Mouse (Mus musculus) hindbrain, embryonic 12.5 days (tissue): ENCODE measurements around the gene Gm47429. TPM values are rescaled to one million over a fixed set of nuclear protein-coding genes. Genes with fewer than 3 reads are reported as not detected.
"Not testable (repeated sequence)": the region's sequence is repeated elsewhere in the genome, so short reads cannot be mapped to it uniquely, and the experiment has no call there.

Experiments used
- ATAC-seq: fragments of 200-750 bp; cut with Nextera tagmentation; 2 replicates; pipeline ENCODE4 v1.8.0; 2017; ENCODE audit warnings: moderate TSS enrichment; ENCODE audit not compliant: low FRiP score
- H3K27ac ChIP-seq: fragments of 300-500 bp; sonication (generic); 2 replicates; pipeline ENCODE4 v1.5.1; 2016; ENCODE audit warnings: mild to moderate bottlenecking
- H3K27me3 ChIP-seq: fragments of 300-500 bp; sonication (generic); 2 replicates; pipeline ENCODE4 v1.6.1; 2016; ENCODE audit warnings: mild to moderate bottlenecking
- H3K36me3 ChIP-seq: fragments of 300-500 bp; sonication (generic); 2 replicates; pipeline ENCODE4 v1.6.1; 2016; ENCODE audit warnings: mild to moderate bottlenecking
- H3K4me1 ChIP-seq: fragments of 300-500 bp; sonication (generic); 2 replicates; pipeline ENCODE4 v1.6.1; 2016
- H3K4me2 ChIP-seq: fragments of 300-500 bp; sonication (generic); replicated peaks from 2 replicates; pipeline ENCODE4 v1.6.1; 2016; ENCODE audit warnings: mild to moderate bottlenecking
- H3K4me3 ChIP-seq: fragments of 300-500 bp; sonication (generic); 2 replicates; pipeline ENCODE4 v1.5.1; 2016; ENCODE audit warnings: mild to moderate bottlenecking
- H3K9ac ChIP-seq: fragments of 300-500 bp; sonication (generic); 2 replicates; pipeline ENCODE4 v1.6.1; 2016; ENCODE audit warnings: mild to moderate bottlenecking, moderate library complexity
- H3K9me3 ChIP-seq: fragments of 300-500 bp; sonication (generic); replicated peaks from 2 replicates; pipeline ENCODE4 v1.6.1; 2016; ENCODE audit warnings: mild to moderate bottlenecking
- WGBS: fragments of 180-500 bp; shearing (Covaris S2); methylation state at CpG from one replicate; pipeline ENCODE4 v1.1.7; 2016; 5-methylcytosine and 5-hydroxymethylcytosine counted together
- polyA plus RNA-seq: library from polyadenylated mRNA; unstranded; fragments of >200 nt; fragmentation: Nextera tagmentation; extraction: Ambion mirVana; gene quantifications from 2 replicates; pipeline ENCODE4 v1.2.1, GENCODE M21; 2016

Gene Gm47429
- polyA plus RNA-seq, result not detected in 2 replicates

GRCm38 (mm10) chr13:50443812-50444211 lies at the start of gene Gm47429:
Gene Gm47429, minus strand, starts transcription at chr13:50443912.
- Histone ChIP-seq H3K36me3 (no peaks in the 10 kb centered on the region), H3K4me1 (no peaks in the 10 kb centered on the region), H3K4me2 (no peak within 1 kb of the TSS), H3K27ac (no peak within 1 kb of the TSS), H3K9me3 (no peaks in the 10 kb centered on the region), H3K9ac (no peak within 1 kb of the TSS), H3K4me3 (no peak within 1 kb of the TSS), H3K27me3 (no peaks in the 10 kb centered on the region)
- no peak for ATAC-seq
- WGBS, result 89% methylated on average over 2 of the region's 2 CpGs

- not testable (repeated sequence) for H3K36me3 ChIP-seq, H3K9ac ChIP-seq, ATAC-seq, H3K9me3 ChIP-seq, H3K4me1 ChIP-seq, H3K27ac ChIP-seq, H3K27me3 ChIP-seq, H3K4me3 ChIP-seq, H3K4me2 ChIP-seq
These were observed 44.8 kb upstream of the Gm47429 start for GRCm38 (mm10) chr13:50488510-50488909.

- WGBS, result 85% methylated on average over 4 of the region's 4 CpGs
These were observed 23.3 kb upstream of the Gm47429 start, which contains the start of gene Nutm2 for GRCm38 (mm10) chr13:50467007-50467406. Gene Nutm2, plus strand, starts transcription at chr13:50467307.

GRCm38 (mm10) chr13:50464621-50465562 lies 21.2 kb upstream of the Gm47429 start:
- no peaks in the 10 kb centered on the region for H3K27me3 ChIP-seq
- WGBS, result 47% methylated on average over 27 of the region's 27 CpGs
- H3K36me3 ChIP-seq, result no peaks in the 10 kb centered on the region
- no peaks in the 10 kb centered on the region for H3K9me3 ChIP-seq
- no peak overlapping the region for H3K27ac ChIP-seq
- no peak for ATAC-seq
- H3K9ac ChIP-seq, result peak overlapping the region; percentile 27; the same call in 1 of the 2 replicates
- H3K4me1 ChIP-seq, result no peaks in the 10 kb centered on the region
- H3K4me3 ChIP-seq, result peak overlapping the region; percentile 23
- peak overlapping the region; percentile 42 for H3K4me2 ChIP-seq

More at GRCm38 (mm10) chr13:50467007-50467406, 23.3 kb upstream of the Gm47429 start, which contains the start of gene Nutm2:
- Histone ChIP-seq H3K27ac (no peak within 1 kb of the TSS), H3K4me3 (no peak within 1 kb of the TSS), H3K4me2 (no peak within 1 kb of the TSS), H3K9me3 (no peaks in the 10 kb centered on the region), H3K4me1 (no peaks in the 10 kb centered on the region), H3K27me3 (no peaks in the 10 kb centered on the region), H3K36me3 (no peaks in the 10 kb centered on the region), H3K9ac (no peak within 1 kb of the TSS)
- ATAC-seq, result no peak

- H3K27me3 ChIP-seq, H3K4me1 ChIP-seq, H3K4me3 ChIP-seq, H3K9me3 ChIP-seq, H3K9ac ChIP-seq, H3K36me3 ChIP-seq, ATAC-seq, H3K27ac ChIP-seq, H3K4me2 ChIP-seq: not testable (repeated sequence)
- WGBS, result 68% methylated on average over 2 of the region's 2 CpGs
These were observed 16.7 kb upstream of the Gm47429 start for GRCm38 (mm10) chr13:50460433-50460832.

GRCm38 (mm10) chr13:50453426-50453825 lies 9.7 kb upstream of the Gm47429 start:
- no peak overlapping the region for H3K27ac ChIP-seq
- no peaks in the 10 kb centered on the region for H3K27me3 ChIP-seq
- 39% methylated on average over 4 of the region's 4 CpGs for WGBS
- H3K9me3 ChIP-seq, result no peaks in the 10 kb centered on the region
- no peak overlapping the region for H3K4me3 ChIP-seq
- H3K36me3 ChIP-seq, result no peaks in the 10 kb centered on the region
- H3K4me2 ChIP-seq, result no peak overlapping the region
- no peaks in the 10 kb centered on the region for H3K4me1 ChIP-seq
- H3K9ac ChIP-seq, result no peak overlapping the region
- ATAC-seq, result no peak

GRCm38 (mm10) chr13:50452266-50452665 lies 8.6 kb upstream of the Gm47429 start:
- not testable (repeated sequence) for H3K9ac ChIP-seq, H3K4me1 ChIP-seq, H3K4me3 ChIP-seq, H3K36me3 ChIP-seq, H3K27ac ChIP-seq, H3K4me2 ChIP-seq, ATAC-seq, H3K9me3 ChIP-seq, H3K27me3 ChIP-seq
- 75% methylated on average over 9 of the region's 9 CpGs for WGBS

GRCm38 (mm10) chr13:50445261-50445660 lies 1.5 kb upstream of the Gm47429 start:
- Histone ChIP-seq H3K9ac (no peak overlapping the region), H3K27ac (no peak overlapping the region), H3K4me2 (no peak overlapping the region), H3K4me1 (no peaks in the 10 kb centered on the region), H3K27me3 (no peaks in the 10 kb centered on the region), H3K9me3 (no peaks in the 10 kb centered on the region), H3K4me3 (no peak overlapping the region), H3K36me3 (no peaks in the 10 kb centered on the region)
- ATAC-seq, result no peak
- WGBS, result 57% methylated on average over 4 of the region's 4 CpGs

- no peak overlapping the region for H3K4me3 ChIP-seq
- peaks cover 90% of the 10 kb centered on the region for H3K36me3 ChIP-seq
- H3K4me1 ChIP-seq, result no peaks in the 10 kb centered on the region
- H3K4me2 ChIP-seq, result no peak overlapping the region
- H3K27ac ChIP-seq, result no peak overlapping the region
- H3K9ac ChIP-seq, result no peak overlapping the region
- H3K27me3 ChIP-seq, result no peaks in the 10 kb centered on the region
- ATAC-seq, result no peak
- WGBS, result 93% methylated on average over 4 of the region's 4 CpGs
- H3K9me3 ChIP-seq, result no peaks in the 10 kb centered on the region
These were observed 17.0 kb downstream of the Gm47429 start for GRCm38 (mm10) chr13:50426686-50427085.

- ATAC-seq, result no peak
- Histone ChIP-seq H3K36me3 (peaks cover 80% of the 10 kb centered on the region), H3K9me3 (no peaks in the 10 kb centered on the region), H3K27me3 (no peaks in the 10 kb centered on the region), H3K4me3 (no peak overlapping the region), H3K4me1 (no peaks in the 10 kb centered on the region), H3K27ac (no peak overlapping the region), H3K4me2 (no peak overlapping the region), H3K9ac (no peak overlapping the region)
- WGBS, result 94% methylated on average over 2 of the region's 2 CpGs
These were observed 19.2 kb downstream of the Gm47429 start for GRCm38 (mm10) chr13:50424517-50424916.

GRCm38 (mm10) chr13:50423625-50424209 lies 20.0 kb downstream of the Gm47429 start:
- peaks cover 4% of the 10 kb centered on the region for H3K4me1 ChIP-seq
- H3K27me3 ChIP-seq, result no peaks in the 10 kb centered on the region
- H3K4me2 ChIP-seq, result no peak overlapping the region
- 80% methylated on average over 8 of the region's 8 CpGs for WGBS
- no peak overlapping the region for H3K4me3 ChIP-seq
- peaks cover 72% of the 10 kb centered on the region for H3K36me3 ChIP-seq
- H3K9me3 ChIP-seq, result no peaks in the 10 kb centered on the region
- H3K9ac ChIP-seq, result no peak overlapping the region
- no peak for ATAC-seq
- no peak overlapping the region for H3K27ac ChIP-seq

GRCm38 (mm10) chr13:50418421-50418820 lies 25.3 kb downstream of the Gm47429 start:
- Histone ChIP-seq H3K27ac (no peak overlapping the region), H3K4me3 (peak overlapping the region; percentile 92), H3K9me3 (no peaks in the 10 kb centered on the region), H3K4me2 (peak overlapping the region; percentile 74), H3K4me1 (peaks cover 10% of the 10 kb centered on the region), H3K9ac (peak overlapping the region; percentile 89), H3K36me3 (peaks cover 20% of the 10 kb centered on the region), H3K27me3 (no peaks in the 10 kb centered on the region)
- peak; percentile 6; the same call in 1 of the 2 replicates for ATAC-seq
- WGBS, result 53% methylated on average over 3 of the region's 3 CpGs
